Mouse (Mus musculus) spleen, adult 2 months (tissue): ENCODE data around the gene Zdhhc18.

ENCODE experiments used
- CTCF ChIP-seq: fragments of 200-500 bp; IDR thresholded peaks from 2 replicates; pipeline ENCODE4 v1.5.1; 2011; ENCODE audit warnings: mild to moderate bottlenecking, inconsistent platforms; ENCODE audit not compliant: insufficient read depth, insufficient read length, insufficient replicate concordance; ENCODE audit errors: extremely low read depth
- POLR2A ChIP-seq: fragments of 200-500 bp; IDR thresholded peaks from 2 replicates; pipeline ENCODE4 v1.6.1; 2011; ENCODE audit warnings: low read depth, low read length, inconsistent platforms

GRCm38 (mm10) chr4:133626221-133626620, 23.7 kb downstream of the Zdhhc18 start:
- no peak for TF ChIP-seq POLR2A
- TF ChIP-seq CTCF: no peak
